Mouse (Mus musculus): Measurements from ENCODE around the gene Ptgir. TPM values are rescaled to one million over a fixed set of nuclear protein-coding genes. Genes with fewer than 3 reads are reported as not detected.

Gene Ptgir
- polyA plus RNA-seq, 1 experiment: 1.7 TPM

DNA sequence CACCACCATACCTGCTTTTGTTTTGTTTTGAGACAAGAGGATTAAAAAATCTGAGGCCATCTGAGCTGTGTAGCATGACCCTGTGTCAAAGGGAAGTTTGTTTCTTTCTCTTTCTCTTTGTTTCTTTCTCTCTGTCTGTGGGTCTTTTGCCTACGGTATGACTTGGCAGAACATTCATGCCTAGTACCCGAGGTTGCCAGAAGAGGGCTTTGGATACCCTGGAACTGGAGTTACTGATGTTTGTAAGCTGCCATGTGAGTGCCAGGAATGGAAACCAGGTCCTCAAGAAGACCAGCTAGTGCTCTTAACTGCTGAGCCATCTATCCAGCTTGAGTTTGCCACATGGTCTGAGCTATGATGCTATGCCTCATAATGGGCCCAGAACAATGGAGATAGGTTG lies 22.1 kb downstream of the Ptgir start:
- 43% methylated on average over 2 of the region's 2 CpGs for WGBS
- Histone ChIP-seq H3K4me3 (ENCODE audit: low read depth, low read length) (no peak overlapping the region), H3K36me3 (ENCODE audit: control insufficient read depth, insufficient read depth, low read length) (no peaks in the 10 kb centered on the region)

DNA sequence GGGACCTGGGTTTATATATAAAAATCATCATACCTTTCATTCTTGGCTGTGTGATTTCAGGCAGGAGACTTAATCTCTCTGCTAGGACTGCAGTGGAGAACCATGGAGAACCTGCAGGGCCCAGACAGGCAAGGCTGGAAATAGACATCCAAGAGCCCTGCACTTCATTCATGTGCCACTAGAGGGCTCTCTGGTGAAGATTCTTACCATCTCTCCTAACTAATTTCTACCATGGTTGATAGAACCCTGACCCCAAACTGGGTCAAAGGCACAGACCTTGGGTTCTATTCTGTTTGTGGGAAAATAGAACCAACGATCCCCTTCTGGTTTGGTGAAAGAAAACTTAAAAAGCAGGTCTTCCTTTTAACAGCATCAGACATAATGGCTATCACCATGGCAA lies 24.6 kb downstream of the Ptgir start:
- H3K36me3 ChIP-seq (ENCODE audit: control insufficient read depth, insufficient read depth, low read length): no peaks in the 10 kb centered on the region
- H3K27ac ChIP-seq (ENCODE audit: insufficient read depth, low read depth, low read length): no peak overlapping the region
- no peaks in the 10 kb centered on the region for H3K27me3 ChIP-seq (ENCODE audit: control insufficient read depth, insufficient read depth, low read length)
- TF ChIP-seq CTCF (IDR thresholded peaks at IDR 0.05; ENCODE audit: extremely low read depth, insufficient read length, insufficient replicate concordance, low read depth, low read length) (peak; percentile 60; the same call in 1 of the 2 replicates), POLR2A (IDR thresholded peaks at IDR 0.05; ENCODE audit: low read depth, low read length) (no peak)
- WGBS: 4% methylated on average over 1 of the region's 1 CpGs
- no peak overlapping the region for H3K4me3 ChIP-seq (ENCODE audit: low read depth, low read length)
- H3K4me1 ChIP-seq (ENCODE audit: control insufficient read depth, insufficient read depth, insufficient read length, low read length): no peaks in the 10 kb centered on the region

More for the DNA sequence above, 22.1 kb downstream of the Ptgir start:
- TF ChIP-seq CTCF (IDR thresholded peaks at IDR 0.05; ENCODE audit: extremely low read depth, insufficient read length, insufficient replicate concordance, low read depth, low read length) (no peak), POLR2A (IDR thresholded peaks at IDR 0.05; ENCODE audit: low read depth, low read length) (no peak)
- Histone ChIP-seq H3K27ac (ENCODE audit: insufficient read depth, low read depth, low read length) (no peak overlapping the region), H3K27me3 (ENCODE audit: control insufficient read depth, insufficient read depth, low read length) (no peaks in the 10 kb centered on the region), H3K4me1 (ENCODE audit: control insufficient read depth, insufficient read depth, insufficient read length, low read length) (no peaks in the 10 kb centered on the region)

DNA sequence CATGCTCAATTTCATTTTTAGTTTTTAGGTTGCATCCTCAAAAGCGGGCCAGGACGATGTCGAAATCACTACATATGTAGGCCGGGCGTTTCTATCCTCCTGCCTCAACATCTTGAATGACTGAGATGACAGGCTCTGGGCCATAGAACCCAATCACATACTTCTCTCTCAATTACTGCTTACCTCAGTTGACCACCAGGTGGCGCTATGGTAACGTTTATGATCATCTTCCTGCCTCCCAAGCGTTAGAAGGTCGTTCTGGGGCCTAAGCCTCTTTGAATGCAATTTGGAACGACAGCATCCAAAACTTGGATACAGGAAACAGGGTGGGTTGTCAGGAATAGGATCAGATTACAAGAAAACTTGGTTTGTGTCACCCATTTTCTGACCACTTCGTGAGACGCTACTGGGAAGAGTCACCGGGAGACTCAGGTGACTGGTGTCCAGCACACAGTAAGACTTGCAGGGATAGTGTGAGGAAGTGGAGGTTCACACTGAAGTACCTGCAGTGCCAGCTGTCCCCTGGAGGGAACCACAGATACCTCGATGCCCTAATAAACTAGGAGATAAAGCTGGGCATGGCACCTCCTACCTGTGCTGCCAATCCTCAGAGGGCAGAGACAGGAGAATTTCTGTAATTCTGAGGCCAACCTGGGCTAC lies 25.8 kb downstream of the Ptgir start:
- H3K27ac ChIP-seq (ENCODE audit: insufficient read depth, low read depth, low read length): no peak overlapping the region
- H3K4me1 ChIP-seq (ENCODE audit: control insufficient read depth, insufficient read depth, insufficient read length, low read length): no peaks in the 10 kb centered on the region
- H3K36me3 ChIP-seq (ENCODE audit: control insufficient read depth, insufficient read depth, low read length): no peaks in the 10 kb centered on the region
- no peak overlapping the region for H3K4me3 ChIP-seq (ENCODE audit: low read depth, low read length)
- 18% methylated on average over 14 of the region's 14 CpGs for WGBS
- TF ChIP-seq CTCF (IDR thresholded peaks at IDR 0.05; ENCODE audit: extremely low read depth, insufficient read length, insufficient replicate concordance, low read depth, low read length) (peak; percentile 32; the same call in 1 of the 2 replicates), POLR2A (IDR thresholded peaks at IDR 0.05; ENCODE audit: low read depth, low read length) (no peak)
- H3K27me3 ChIP-seq (ENCODE audit: control insufficient read depth, insufficient read depth, low read length): no peaks in the 10 kb centered on the region

DNA sequence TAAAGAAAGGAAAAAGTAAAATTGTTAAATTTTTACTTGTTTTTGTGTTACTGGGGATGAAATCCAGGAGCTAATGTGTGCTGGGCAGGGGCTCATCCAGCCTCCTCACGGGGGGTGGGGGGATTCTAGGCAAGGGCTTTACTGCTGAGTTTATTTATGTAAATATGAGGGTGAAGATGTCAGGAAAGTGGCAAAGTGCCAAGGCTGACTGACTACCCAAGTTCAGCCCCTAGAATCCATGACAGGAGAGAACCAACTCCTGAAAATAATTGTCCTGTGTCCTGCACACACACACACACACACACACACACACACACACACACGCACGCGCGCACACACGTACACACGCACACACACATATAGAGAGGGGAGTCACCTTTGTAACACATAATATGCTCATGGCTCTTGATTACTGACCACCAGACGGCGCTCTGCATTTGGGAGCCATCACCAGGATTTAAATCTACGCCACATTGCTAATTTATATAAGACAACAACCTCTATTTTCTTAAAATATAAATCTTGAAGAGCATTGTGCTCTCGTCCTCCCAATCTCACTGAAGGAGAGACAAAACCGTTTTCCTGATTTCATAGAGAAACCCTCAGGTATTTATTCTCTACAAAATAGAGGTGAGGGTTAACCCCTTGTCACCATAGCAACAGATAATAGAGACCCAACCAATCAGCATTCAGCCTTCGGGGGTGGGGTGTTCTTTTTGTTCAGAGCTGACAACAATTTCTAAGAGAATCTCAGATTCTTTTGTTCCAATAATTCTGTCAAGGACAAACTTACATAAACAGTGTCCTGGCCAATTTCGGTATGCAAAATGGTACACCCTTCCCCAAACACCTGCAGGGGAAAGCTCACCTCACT lies 26.7 kb downstream of the Ptgir start:
- peak; percentile 23; the same call in 1 of the 2 replicates for TF ChIP-seq CTCF (IDR thresholded peaks at IDR 0.05; ENCODE audit: extremely low read depth, insufficient read length, insufficient replicate concordance, low read depth, low read length)
- TF ChIP-seq POLR2A (IDR thresholded peaks at IDR 0.05; ENCODE audit: low read depth, low read length): no peak
- WGBS: 44% methylated on average over 14 of the region's 14 CpGs
- no peaks in the 10 kb centered on the region for H3K36me3 ChIP-seq (ENCODE audit: control insufficient read depth, insufficient read depth, low read length)
- H3K27ac ChIP-seq (ENCODE audit: insufficient read depth, low read depth, low read length): no peak overlapping the region
- no peaks in the 10 kb centered on the region for H3K27me3 ChIP-seq (ENCODE audit: control insufficient read depth, insufficient read depth, low read length)
- no peak overlapping the region for H3K4me3 ChIP-seq (ENCODE audit: low read depth, low read length)
- no peaks in the 10 kb centered on the region for H3K4me1 ChIP-seq (ENCODE audit: control insufficient read depth, insufficient read depth, insufficient read length, low read length)

DNA sequence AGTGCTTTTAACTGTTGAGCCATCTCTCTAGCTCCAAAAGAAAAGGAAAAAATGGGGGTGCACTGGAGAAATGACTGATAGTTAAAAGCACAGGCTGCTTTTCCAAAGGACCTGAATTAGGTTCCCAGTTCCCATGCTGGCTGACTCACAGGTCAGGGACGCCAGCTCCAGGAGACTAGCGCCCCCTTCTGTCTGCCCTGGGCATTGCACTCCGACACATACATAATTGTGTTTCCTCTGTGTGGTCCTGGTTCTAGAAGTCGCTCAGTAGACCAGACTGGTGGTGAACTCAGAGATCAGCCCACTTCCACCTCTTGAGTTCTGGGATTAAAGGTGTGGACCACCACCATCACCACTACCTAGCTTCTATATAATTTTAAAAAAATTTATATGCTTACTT lies 31.0 kb downstream of the Ptgir start:
- no peak for TF ChIP-seq POLR2A (IDR thresholded peaks at IDR 0.05; ENCODE audit: low read depth, low read length)
- TF ChIP-seq CTCF (IDR thresholded peaks at IDR 0.05; ENCODE audit: extremely low read depth, insufficient read length, insufficient replicate concordance, low read depth, low read length): peak; percentile 52; the same call in 1 of the 2 replicates

DNA sequence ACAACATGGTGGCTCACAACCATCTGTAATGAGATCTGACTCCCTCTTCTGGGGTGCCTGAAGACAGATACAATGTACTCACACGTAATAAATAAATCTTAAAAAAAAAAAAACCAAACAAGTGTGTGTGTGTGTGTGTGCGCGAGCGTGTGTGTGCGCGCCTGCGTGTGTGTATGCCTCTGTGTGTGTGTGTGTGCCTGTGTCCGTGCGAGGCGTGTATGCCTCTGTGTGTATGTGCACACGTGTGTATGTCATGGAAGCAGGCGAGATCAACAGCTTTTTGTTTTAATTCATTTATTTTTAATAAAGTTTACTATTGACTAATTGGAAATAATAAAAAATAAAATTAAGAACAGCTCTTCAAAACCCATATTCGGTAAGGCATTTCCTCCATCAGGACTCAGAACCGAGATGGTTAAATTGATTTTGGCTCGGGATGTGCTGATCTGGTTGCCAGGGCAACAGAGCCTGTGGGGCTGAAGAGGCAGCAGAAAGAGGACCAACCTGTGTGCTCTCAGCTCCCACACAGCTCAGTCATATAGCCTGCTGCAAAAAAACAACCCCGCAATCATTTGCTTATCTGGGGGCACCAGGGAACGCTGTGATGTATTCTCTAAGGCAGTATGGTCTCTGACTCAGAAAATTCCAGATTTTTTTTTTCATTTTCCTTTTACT lies 32.0 kb downstream of the Ptgir start:
- TF ChIP-seq POLR2A (IDR thresholded peaks at IDR 0.05; ENCODE audit: low read depth, low read length) (no peak), CTCF (IDR thresholded peaks at IDR 0.05; ENCODE audit: extremely low read depth, insufficient read length, insufficient replicate concordance, low read depth, low read length) (no peak)
- H3K27me3 ChIP-seq (ENCODE audit: control insufficient read depth, insufficient read depth, low read length): no peaks in the 10 kb centered on the region
- no peak overlapping the region for H3K27ac ChIP-seq (ENCODE audit: insufficient read depth, low read depth, low read length)
- no peaks in the 10 kb centered on the region for H3K4me1 ChIP-seq (ENCODE audit: control insufficient read depth, insufficient read depth, insufficient read length, low read length)
- H3K4me3 ChIP-seq (ENCODE audit: low read depth, low read length): no peak overlapping the region
- WGBS: 68% methylated on average over 17 of the region's 17 CpGs
- no peaks in the 10 kb centered on the region for H3K36me3 ChIP-seq (ENCODE audit: control insufficient read depth, insufficient read depth, low read length)

More for the DNA sequence above, 31.0 kb downstream of the Ptgir start:
- Histone ChIP-seq H3K4me1 (ENCODE audit: control insufficient read depth, insufficient read depth, insufficient read length, low read length) (no peaks in the 10 kb centered on the region), H3K27me3 (ENCODE audit: control insufficient read depth, insufficient read depth, low read length) (no peaks in the 10 kb centered on the region), H3K4me3 (ENCODE audit: low read depth, low read length) (no peak overlapping the region), H3K36me3 (ENCODE audit: control insufficient read depth, insufficient read depth, low read length) (no peaks in the 10 kb centered on the region), H3K27ac (ENCODE audit: insufficient read depth, low read depth, low read length) (no peak overlapping the region)
- 49% methylated on average over 4 of the region's 4 CpGs for WGBS
